Mouse (Mus musculus): ENCODE measurements at regions not wholly inside any gene's neighbourhood (a gene's known extent, or its start where the extent isn't known, plus 50 kb on each side); places are given as distances from the start of the nearest gene placed in this dataset.

DNA sequence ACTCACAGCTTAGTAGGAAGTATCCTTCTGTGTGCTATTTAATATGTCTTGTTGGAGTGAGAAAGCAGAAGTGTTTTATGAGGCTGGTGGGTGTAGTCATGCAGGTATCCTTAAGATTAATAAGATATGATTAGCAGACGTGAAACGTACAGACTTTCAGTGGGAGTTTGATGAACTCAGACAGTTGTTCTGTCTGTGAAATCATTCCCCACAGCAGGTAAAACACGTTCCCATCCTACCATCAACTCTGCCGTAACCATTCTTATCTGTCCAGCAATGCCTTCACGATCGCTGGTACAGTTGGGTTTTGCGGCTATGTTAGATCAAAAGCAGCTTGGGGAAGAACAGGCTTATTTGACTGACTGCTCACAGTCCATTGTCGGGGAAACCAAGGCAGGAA is 332.3 kb downstream of the Med10 start:
- peak; percentile 33 for DNase-seq

DNA sequence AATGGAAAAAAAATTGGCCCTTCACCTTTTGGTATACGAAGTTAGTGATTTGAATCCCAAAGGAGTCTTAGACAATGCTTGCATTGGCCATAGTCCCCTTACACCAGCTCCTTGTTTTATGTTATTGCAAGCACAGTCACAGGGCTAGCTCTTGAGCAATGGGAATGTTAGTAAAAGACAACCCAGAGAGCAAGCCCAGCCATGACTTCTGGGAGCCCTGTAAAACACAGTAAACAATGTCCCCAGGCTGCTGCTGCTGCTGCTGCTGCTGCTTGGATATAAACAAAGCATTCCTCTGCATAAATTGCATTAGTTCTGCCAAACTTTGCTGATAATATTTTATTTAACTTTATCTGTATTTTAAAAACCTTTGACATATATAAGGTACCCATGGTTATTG is 334.0 kb downstream of the Med10 start:
- peak; percentile 15 for DNase-seq

DNA sequence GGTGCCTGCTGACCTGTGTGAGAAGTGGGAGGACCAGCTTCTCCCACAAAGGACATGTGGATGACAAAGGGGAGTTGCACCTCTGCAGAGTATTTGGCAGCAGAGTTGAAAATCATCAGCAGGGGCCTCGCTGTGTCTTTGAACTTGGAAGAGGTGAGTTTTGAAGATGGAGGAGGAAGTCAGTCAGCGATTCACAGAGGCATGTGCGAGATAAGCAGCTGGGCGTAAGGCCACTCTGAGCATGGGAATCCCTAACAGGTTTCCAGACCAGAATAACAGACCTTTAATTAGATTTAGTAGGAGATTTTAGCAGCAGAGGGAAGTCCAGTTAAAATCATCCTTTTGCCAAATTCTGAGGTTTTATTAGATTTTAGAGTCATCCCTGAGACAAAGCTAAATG is 342.3 kb downstream of the Med10 start:
- peak; percentile 61 for DNase-seq

DNA sequence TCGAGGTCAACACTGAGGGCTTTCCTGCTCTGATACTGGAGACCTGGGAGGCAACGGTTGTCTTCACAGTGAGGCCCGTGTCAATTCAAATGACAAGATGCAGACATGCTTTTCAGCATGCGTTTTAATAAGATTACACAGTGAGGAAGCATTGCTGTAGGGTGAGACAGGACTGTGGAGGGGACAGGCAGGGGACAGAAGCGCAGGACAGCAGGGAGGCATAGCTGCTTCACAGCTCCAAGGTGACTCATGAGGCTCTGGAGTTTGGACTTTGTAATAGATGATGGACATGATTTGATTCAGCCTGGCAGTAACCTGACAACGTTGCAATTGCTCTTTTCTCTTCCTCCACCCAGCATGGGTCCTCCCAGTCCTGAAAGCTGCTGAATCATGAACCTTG is 343.3 kb downstream of the Med10 start:
- peak; percentile 49 for DNase-seq

DNA sequence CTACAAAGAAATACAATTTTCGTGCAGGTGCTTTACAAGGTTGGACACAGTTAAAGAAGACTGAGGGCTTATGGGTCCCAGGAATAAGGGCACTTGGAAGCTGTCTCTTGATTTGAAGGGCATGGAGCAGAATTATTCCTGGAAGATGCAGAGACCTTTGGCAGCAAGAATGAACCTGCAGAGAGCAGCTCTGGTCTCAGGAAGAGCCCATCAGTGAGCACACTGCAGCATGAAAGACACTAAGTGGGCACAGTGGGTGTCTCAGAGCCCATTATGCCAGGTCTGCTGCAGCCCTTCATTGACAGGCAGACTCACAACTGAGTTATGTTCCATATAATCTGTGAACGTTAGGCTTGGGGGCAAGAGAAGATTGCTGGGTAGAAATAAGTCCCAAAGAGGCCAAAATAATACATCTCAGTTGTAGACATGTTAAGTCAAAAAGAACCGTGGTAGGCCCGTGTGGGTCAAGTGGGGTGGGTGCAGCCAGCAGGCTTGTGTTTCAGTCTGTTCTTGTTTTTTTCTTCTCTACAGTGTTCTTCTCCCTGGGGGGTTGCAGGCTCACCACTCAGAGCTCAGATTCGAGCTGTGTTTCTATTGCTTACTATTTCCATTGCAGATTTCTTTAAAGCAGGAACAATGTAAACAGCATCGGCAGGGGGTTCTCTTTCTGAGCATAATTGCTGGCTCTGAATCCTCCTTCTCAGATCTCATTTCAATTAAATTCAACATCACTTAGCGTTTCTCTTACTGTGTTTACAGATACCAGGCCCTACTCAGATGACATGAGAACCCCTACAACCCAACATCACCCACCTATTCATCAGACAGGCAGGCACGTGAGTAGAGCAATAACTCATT is 347.1 kb downstream of the Med10 start:
- peak; percentile 51 for DNase-seq

DNA sequence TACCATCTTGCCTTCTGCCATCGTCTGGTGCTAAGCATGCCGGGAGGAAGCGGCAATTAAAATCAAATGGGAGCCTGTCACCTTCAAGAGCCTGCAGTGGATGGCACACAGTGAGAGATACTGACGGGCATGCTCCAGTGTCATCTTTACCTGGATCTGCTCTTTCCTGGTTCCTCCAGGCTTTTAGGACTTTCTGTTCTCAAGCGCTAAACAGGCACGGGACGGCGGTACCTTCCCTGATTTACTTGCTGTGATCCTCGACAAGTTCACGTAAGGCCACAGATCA is 347.6 kb downstream of the Med10 start:
- peak; percentile 62 for DNase-seq

DNA sequence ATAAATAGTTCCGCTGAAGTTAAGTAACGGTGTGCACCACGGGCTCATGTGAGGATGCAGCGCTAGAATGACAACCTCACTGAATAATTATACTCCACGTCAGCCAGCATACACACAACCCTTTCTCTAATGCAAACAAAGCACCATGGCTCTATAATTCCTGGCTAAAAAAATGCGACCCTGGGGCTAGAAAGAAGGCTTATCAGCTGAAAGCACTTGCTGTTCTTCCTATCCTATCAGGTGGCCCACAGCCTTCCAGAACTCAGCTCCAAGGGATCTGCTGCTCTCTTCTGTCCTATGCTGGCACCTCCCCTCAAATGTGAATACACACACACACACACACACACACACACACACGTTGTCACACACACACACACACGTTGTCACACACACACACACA is 350.9 kb downstream of the Med10 start:
- DNase-seq = peak; percentile 46

DNA sequence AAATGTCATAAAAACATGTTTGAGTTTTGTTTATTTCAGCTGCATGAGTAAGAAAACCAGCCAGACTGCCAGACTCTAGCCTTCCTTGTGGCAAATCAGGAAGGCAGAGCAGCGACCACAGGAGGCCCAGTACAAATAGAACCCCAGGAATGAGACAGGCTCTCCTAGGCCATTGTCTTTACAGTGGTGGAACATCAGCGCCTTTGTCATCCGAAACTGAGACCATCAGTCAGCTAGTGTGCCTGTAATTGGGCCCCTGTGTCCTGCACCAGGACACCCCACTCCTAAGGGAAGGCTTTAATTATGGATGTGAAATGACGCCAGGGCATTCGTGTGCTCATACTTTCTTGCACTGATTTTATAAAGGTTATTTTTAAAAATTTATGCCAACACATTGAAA is 353.4 kb downstream of the Med10 start:
- DNase-seq = peak; percentile 39

DNA sequence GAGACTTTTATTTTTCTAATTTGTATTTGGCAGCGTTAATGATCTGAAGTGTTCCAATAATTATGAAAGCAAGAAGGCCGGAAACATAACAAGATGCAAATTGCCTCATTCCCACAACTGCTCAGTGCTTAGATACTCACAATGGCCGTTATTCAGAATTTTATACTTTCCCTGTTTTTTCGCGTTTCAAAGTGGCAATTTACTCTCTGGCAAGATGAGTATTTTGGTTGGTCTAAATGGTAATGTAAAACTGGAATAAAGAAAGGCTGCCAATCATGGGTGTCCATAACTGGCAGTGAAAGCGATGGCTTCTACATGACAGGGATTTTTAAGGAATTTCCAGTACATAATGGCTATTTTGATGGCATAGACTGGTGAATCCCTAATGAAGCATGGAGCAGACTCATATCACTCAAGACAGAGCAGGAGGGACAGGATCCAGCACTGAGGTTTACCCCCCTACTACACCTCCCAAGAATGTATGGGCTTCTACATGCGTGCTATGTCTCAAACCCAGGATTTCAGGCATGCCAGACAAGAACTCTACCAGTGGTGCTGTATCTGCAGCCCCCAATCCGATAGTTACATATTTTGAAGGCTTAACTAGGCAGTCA is 354.9 kb downstream of the Med10 start:
- DNase-seq = peak; percentile 3

DNA sequence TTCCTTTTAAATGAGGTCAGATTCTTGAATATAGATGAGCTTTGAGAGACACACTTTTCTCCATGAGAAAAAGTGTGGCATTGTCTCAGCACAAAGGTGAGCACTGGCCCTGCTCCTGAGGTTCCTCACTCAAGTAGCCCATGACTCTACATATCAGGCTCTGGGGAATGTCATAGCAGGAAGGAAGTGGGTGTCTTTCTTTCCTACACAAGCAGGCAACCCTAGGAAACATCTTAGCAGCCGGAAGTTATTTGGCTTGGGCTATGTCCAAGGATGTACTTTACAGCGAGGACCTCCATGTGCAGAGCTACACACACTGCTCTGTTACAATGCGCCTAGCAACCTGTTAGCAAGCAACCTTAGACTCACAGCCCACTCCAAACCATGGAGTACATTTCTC is 356.9 kb downstream of the Med10 start:
- DNase-seq = peak; percentile 70

DNA sequence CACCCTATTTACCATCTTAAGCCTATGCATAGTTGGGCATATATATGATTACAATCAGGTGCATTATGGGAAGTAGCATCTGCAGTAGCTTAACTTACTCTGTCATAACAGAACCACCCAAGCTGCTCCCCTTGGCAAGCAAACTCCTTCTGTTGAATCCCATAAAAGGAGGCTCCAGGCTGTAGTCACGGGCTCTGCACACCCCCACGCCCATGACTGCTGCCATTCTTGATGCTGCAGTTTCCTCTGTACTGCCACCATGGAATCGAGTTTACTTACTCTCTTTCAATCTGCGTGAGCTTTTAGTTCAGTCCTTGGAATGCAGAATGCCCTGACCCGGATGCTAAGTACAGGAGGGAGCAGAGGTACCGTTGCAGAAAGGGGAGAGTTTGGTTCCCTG is 357.4 kb downstream of the Med10 start:
- peak; percentile 53 for DNase-seq

DNA sequence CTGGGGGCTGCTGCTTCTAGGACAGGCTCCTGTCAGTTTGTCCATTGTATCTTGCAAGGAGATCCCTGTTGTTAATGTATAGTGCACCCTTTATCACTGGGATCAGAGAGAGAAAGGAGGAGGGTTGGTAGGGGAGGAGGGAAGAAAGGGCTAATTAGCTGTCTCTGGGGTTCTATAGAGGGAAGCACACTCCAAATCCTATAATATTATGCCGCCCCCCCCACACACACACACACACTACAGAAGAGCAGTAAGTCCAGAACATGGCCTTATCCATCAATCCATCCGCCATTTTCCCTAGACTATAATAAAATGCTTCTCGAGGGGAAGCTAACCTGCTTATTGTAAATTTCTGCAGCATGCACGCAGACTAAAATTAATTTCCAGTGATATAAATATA is 359.9 kb downstream of the Med10 start:
- DNase-seq = no peak

DNA sequence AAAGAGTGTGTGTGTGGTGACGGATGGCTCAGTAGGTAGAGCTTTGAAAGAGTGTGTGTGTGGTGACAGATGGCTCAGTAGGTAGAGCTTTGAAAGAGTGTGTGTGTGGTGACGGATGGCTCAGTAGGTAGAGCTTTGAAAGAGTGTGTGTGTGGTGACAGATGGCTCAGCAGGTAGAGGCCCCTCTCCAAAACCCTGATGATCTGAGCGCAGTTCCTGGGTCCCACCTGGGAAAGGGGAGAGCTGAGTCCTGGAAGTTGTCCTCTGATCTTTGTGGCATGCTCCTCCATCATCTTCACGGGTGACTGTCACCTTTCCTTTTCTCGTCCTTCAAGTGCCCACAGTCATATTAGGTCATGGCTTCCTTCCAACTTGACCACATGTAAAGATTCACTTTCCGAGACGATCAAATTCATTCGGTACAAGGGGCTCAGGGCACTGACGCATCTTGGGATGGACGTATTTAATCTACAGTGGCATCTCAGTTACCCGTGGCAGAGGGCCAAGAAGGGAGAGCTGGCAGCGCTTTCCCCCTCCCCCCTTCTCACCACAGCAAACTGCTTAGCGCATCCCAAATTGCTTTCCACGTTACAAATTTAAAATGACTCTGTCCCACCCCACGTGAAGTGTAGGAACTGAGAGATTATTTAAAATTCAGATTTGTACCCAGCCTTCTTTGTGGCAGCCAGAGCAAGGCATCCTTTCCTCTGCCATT is 363.5 kb downstream of the Med10 start:
- DNase-seq = peak; percentile 79

DNA sequence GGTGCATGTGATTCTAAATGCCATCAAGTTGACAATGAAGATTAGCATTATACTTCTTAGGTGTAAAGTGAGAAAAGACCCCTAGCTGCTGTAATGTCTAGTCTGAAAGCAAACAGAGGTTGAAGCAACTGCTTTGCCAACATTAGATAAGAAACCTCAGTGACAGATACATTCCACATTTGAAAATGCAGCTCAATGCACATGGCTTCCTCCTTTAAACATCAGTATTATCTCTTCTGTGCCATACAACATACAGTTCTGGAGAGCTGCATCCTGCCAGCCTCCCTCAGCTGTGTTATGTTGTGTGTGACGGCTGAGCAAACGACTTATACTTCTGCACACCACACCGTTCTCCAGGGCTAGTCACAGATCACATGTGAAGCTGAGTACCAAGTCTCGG is 365.6 kb downstream of the Med10 start:
- peak; percentile 35 for DNase-seq

DNA sequence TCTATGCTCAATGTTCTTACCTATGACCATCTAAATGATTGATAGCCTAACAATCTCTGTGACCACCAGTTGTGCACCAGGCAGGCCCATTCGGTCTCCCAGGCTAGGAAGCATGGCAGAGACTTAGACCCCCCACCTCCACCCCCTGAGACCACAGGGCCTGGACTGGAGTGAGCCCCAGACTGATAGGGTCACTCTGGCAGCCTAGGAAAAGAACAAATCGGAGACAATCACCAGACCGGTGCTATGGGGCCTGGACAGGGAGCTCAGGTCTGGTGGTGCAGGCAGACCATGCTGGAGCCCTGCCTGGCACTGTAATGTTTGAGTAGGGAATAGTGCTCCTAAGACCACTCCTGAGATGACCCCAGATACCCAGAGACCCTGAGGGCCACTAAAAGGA is 366.7 kb downstream of the Med10 start:
- peak; percentile 56 for DNase-seq

DNA sequence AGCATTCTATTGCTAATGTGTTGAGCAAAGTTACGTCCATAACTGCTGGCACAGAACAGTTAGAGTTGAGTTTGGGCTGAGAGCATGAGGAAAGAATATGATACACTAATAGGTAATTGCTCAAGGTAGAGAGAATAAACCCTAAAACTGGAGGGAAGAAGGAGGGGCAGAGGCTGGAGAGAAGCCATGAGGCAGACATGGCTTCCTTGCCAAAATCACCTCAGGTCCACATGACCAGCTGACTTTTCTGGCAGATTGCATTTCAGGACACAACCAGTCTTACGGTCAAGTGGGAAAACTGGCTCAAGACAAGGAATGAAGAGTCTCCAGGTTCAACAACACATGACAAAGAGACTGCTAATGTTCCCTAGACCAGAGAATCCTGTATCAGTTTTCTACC is 374.9 kb downstream of the Med10 start:
- peak; percentile 36 for DNase-seq

DNA sequence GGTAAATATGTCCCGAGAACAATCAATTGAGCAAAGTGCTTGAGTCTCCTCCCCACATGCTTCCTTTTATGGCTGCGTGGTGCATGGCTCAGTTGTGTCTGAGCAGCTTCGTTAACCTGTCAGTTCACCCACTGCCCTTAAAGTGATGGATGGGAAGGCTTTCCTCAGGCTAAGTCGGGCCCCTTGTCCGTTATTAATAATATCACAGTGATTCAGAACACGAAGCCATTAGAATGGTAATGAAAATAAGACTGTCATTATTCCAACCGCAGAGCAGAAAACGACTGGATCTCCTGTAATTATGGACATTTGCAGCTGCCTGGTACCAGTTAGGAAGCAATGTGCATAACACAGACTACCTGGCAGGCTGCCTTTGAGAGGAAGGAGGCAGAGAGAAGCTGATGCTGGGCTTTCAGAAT is 375.9 kb downstream of the Med10 start:
- DNase-seq = peak; percentile 51

DNA sequence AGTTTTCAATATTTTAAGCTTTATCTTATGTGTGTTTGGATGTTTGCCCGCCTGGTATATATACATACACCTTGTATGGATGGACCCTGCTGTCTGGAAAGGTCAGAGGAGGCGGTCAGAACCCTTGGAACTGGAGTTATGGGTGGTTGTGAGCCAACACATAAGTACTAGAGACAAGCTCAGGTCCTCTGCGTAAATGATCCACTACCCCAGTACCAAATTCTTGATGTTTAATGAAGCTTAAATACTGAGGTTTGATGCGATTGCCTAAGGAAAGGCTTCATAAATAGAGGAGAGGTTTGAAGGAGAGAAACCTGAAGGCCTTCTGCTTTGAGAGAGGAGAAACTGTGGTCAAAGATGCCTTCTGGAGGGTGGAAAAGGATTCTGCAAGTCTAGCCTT is 388.8 kb downstream of the Med10 start:
- DNase-seq = no peak

DNA sequence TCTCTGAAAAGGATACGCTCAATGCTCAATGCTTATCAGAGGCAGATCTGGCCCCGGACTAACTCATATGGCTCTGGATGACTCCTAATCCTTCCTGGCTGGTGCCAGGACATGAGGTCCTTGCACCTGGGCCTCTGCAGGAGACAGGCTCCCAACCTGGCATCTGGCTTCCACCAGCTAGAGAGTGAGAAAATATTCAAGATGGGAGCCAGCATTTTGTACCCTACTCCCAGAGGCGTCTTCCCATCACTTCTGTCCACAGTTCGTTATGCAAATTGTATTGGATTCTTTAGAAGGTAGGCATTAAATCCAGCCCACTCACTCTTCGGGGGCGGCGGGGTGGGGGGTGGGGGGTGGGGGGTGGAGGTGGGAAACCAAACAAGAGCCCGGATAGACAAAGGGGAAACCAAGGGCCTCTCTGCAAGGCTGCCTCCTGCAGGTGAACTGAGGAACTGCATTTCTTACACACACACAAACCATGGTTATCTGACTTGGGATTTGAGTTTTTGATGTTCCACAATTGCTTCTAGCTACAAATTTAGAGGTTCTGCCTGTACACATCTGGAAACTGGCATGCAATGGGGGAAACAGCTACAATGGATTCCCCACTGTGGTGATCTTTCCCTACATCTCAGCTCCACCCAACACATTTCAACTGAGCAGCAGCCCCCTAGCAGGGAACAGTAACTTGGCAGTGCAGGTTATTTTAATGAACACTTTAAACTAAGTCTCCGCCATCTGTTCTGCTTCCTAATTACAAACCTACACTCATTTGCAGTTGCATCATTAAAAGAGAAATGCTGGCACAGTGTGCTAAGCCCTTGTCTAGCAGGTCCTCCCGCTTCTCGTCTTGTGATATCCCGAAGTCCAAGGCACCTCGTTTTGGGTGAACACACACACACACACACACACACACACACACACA is 390.2 kb downstream of the Med10 start:
- DNase-seq = peak; percentile 40

DNA sequence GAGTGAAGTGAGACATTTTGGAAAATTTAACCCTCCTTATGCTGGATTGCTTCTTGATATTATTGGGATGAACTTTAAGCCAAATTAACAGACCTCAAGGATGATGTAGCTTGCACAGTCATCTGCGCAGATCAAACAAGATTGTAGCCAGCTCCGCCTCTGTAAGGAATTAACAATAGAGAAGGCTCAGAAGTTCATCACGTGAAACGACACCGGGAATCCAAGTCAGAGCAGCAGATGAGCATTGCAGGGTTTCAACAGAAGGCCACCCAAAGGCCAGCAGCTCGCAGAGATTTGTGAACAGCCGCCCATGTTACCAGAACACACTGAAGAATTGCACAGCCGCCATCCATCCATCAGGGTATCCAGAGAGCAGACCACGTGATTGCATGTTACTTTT is 391.1 kb downstream of the Med10 start:
- DNase-seq = peak; percentile 57

DNA sequence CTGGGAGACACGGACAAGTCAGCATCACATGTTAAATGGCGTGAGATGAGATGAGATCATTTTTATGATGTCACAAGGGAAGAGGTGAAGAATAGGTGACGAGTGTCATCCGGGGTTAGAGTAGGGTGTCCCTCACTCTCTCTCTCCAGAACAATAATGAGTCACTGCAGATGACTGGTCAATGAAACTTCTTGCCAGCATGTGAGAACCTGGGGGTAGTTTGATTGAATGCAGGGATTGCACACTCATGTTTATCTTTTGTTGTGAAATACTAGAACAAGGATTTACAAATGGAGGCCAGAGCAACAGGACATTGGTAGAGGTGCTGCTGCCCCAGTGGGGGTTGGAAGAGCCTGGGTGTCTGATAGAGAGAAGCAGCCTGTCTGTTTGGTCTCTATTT is 393.7 kb downstream of the Med10 start:
- peak; percentile 61 for DNase-seq

DNA sequence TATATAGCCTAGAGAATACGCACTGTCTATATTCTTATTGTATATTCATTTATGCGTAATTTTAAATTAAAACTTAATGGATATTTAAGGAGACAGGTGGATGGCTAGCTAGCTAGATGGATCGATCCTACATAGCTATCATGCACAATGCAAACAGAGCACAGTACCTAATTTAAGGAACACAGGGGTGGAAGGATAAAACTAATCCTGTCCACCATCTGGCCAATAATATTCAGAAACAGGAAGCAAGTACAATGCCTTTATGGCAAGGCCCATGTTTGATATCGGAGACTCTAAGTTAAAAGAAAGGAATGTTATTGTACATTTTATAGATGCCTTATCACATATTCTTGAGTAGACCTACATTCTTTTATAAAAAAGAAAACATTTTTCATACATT is 396.4 kb downstream of the Med10 start:
- DNase-seq = no peak

DNA sequence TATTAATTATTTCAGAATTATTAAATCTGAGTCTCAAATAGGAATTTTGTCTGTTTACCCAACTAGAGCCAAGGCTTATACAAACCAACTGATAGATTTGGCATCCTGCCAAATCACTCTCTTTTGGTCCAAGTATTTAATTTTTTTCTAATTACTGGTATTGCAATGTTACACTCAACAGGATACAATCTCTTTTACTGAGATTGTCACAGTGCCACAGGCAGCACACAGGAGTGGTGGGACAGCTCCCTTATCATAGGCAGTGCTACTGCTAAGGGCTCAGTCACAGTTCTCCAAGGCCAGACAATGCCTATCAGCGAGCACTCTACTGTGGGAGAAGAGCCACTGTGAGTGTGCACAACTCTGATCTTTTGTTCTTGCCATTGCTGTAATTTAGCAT is 396.9 kb downstream of the Med10 start:
- DNase-seq = no peak
